Mouse (Mus musculus) left cerebral cortex, postnatal 10 days (tissue): ENCODE data around the gene Notum. TPM values are rescaled to one million over a fixed set of nuclear protein-coding genes. Genes with fewer than 3 reads are reported as not detected.

Source experiments
- DNase-seq, 2 experiments: peaks; one replicate each; pipeline ENCODE4 v3.0.0; 2021 to 2022; ENCODE audit warnings: low spot score in 2 of 2, mixed read lengths in 1 of 2; ENCODE audit errors: extremely low spot score in 1 of 2
- intact Hi-C: fragments of 180-260 bp; cut with DNase I; formaldehyde crosslinking; loops from one replicate; pipeline ENCODE4 v1.15.1; 2025
- microRNA-seq: library from miRNA; unstranded; fragments of <30 nt; microRNA quantifications from one replicate; pipeline ENCODE4 v1.2.0, GENCODE M21; 2022
- total RNA-seq, 2 experiments: library from RNA; stranded (reverse); gene quantifications; 2 replicates each; pipeline ENCODE4 v1.2.3; 2021

Notum gene
- total RNA-seq, 2 experiments from 2014 or later, result 4.2 to 5.7 TPM

DNA sequence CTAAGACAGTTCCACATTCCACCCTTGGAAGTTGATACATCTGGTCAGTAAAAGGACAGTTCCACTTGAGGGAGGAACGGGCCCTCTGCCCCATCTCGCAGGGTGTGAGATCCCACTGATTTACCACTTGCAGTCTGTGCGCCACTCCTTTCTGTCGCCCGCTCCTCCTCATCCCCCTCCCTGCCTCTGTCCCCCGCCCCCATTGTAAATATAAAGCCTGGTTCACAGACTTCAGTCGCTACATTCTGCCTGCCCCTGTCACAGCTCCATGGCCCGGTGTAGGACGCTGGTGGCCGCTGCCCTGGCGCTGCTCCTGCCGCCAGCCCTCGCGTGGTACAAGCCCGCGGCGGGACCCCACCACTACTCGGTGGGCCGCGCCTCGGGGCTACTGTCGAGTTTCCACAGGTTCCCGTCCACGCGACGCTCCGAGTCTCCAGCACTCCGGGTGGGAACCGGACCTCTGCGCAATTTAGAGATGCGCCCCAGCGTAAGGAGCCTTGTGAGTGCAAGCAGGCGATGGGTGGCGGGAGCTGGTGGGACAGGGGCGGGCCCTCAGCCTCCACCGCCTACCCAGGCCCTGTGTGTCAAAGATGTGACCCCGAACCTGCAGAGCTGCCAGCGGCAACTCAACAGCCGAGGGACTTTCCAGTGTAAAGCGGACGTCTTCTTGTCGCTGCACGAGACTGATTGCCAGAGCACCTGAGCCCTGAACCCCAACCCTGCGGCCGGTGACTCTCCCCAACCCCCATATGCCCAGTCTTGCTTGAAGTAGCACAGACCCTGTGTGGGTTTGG, 52.5 kb downstream of the Notum start, which contains the start of gene Npb:
Gene Npb, plus strand, starts transcription at position 237 of the 794 bp plus-strand sequence.
- intact Hi-C loops, result no loop called here
- no peak for DNase-seq

GRCm38 (mm10) chr11:120606764-120607163, 54.2 kb downstream of the Notum start:
- intact Hi-C loops, result no loop called here
- no peak for DNase-seq

GRCm38 (mm10) chr11:120605667-120606066, 55.3 kb downstream of the Notum start:
- no peak for DNase-seq
- intact Hi-C loops, result no loop called here

Small RNA genes within 50 kb of the gene (microRNA-seq; reads per million reads assigned to microRNA genes)
- not detected for gene Mir6936

Other genes starting within 250 kb of the Notum start
- 10 to 100 TPM; 63.1 to 70.3 TPM for gene Nploc4, start 223.5 kb downstream of the Notum start, total RNA-seq
- not detected for gene Tspan10, start 218.5 kb downstream of the Notum start, total RNA-seq
- under 1 TPM; 0.24 to 0.34 TPM for gene Pde6g, start 207.7 kb downstream of the Notum start, total RNA-seq
- gene Oxld1, start 203.1 kb downstream of the Notum start, total RNA-seq, result 10 to 100 TPM; 10.6 to 13.8 TPM
- gene Ccdc137, start 203.1 kb downstream of the Notum start, total RNA-seq, result 10 to 100 TPM; 16.8 to 20.8 TPM
- 10 to 100 TPM; 60.9 to 61.0 TPM for gene Arl16, start 193.6 kb downstream of the Notum start, total RNA-seq
- 10 to 100 TPM; 76.6 to 79.1 TPM for gene Mrpl12, start 176.6 kb downstream of the Notum start, total RNA-seq
- 10 to 100 TPM; 23.4 to 26.6 TPM for gene Slc25a10, start 169.3 kb downstream of the Notum start, total RNA-seq
- gene Gcgr, start 130.5 kb downstream of the Notum start, total RNA-seq, result under 1 TPM in 1 of 2 experiments, not detected in 1; 0.26 TPM
- gene Mcrip1, start 111.4 kb downstream of the Notum start, total RNA-seq, result 100 to 1,000 TPM; 103 to 110 TPM
- not detected for gene Ppp1r27, start 110.0 kb downstream of the Notum start, total RNA-seq
- gene P4hb, start 87.9 kb downstream of the Notum start, total RNA-seq, result 100 to 1,000 TPM; 136 to 138 TPM
- gene Arhgdia, start 79.6 kb downstream of the Notum start, total RNA-seq, result 100 to 1,000 TPM; 406 to 417 TPM
- gene Alyref, start 62.8 kb downstream of the Notum start, total RNA-seq, result 10 to 100 TPM; 69.3 to 76.5 TPM
- gene Anapc11, start 62.8 kb downstream of the Notum start, total RNA-seq, result 100 to 1,000 TPM; 102 to 110 TPM
- not detected for gene Npb, start 52.7 kb downstream of the Notum start, total RNA-seq
- gene Pcyt2, start 43.2 kb downstream of the Notum start, total RNA-seq, result 100 to 1,000 TPM; 130 TPM
- 10 to 100 TPM; 37.5 to 40.6 TPM for gene Sirt7, start 35.9 kb downstream of the Notum start, total RNA-seq
- gene Mafg, start 27.6 kb downstream of the Notum start, total RNA-seq, result 10 to 100 TPM; 84.4 to 84.7 TPM
- 1 to 10 TPM; 3.0 to 3.8 TPM for gene Pycr1, start 17.4 kb downstream of the Notum start, total RNA-seq
- 1 to 10 TPM; 3.1 to 3.5 TPM for gene Myadml2, start 13.0 kb downstream of the Notum start, total RNA-seq
- gene Aspscr1, start 11.8 kb upstream of the Notum start, total RNA-seq, result 10 to 100 TPM; 59.1 to 66.6 TPM
- 10 to 100 TPM; 24.5 to 26.0 TPM for gene Cenpx, start 52.6 kb upstream of the Notum start, total RNA-seq
- gene Lrrc45, start 52.8 kb upstream of the Notum start, total RNA-seq, result 10 to 100 TPM; 58.3 to 66.0 TPM
- 100 to 1,000 TPM; 265 to 293 TPM for gene Rac3, start 60.3 kb upstream of the Notum start, total RNA-seq
- 1 to 10 TPM; 5.9 to 6.4 TPM for gene Dcxr, start 66.1 kb upstream of the Notum start, total RNA-seq
- gene Cbr2, start 70.9 kb upstream of the Notum start, total RNA-seq, result 1 to 10 TPM; 3.3 to 3.7 TPM
- gene Hmga1b, start 101.6 kb upstream of the Notum start, total RNA-seq, result 10 to 100 TPM; 25.0 to 46.6 TPM
- 10 to 100 TPM; 88.1 to 88.4 TPM for gene Rfng, start 123.0 kb upstream of the Notum start, total RNA-seq
- gene Gps1, start 123.1 kb upstream of the Notum start, total RNA-seq, result 100 to 1,000 TPM; 147 to 148 TPM
- gene Dus1l, start 135.2 kb upstream of the Notum start, total RNA-seq, result 10 to 100 TPM; 37.4 to 40.7 TPM
- gene Fasn, start 163.4 kb upstream of the Notum start, total RNA-seq, result 100 to 1,000 TPM; 258 to 269 TPM